Mouse (Mus musculus): ENCODE data around the gene Phf12.

Phf12 gene

GRCm38 (mm10) chr11:77970718-77971117 is 11.8 kb upstream of the Phf12 start:
- 73% methylated on average over 6 of the region's 6 CpGs for WGBS

- WGBS = 73% methylated on average over 7 of the region's 7 CpGs
Observed at GRCm38 (mm10) chr11:77973520-77973919, 9.0 kb upstream of the Phf12 start.

GRCm38 (mm10) chr11:77974325-77974724 is 8.2 kb upstream of the Phf12 start:
- 52% methylated on average over 15 of the region's 15 CpGs for WGBS

- 47% methylated on average over 4 of the region's 4 CpGs for WGBS
Observed at GRCm38 (mm10) chr11:77975873-77976272, 6.7 kb upstream of the Phf12 start.

- 87% methylated on average over 6 of the region's 6 CpGs for WGBS
Observed at GRCm38 (mm10) chr11:77978161-77978560, 4.4 kb upstream of the Phf12 start.

- 80% methylated on average over 8 of the region's 8 CpGs for WGBS
Observed at GRCm38 (mm10) chr11:77979221-77979809, 3.2 kb upstream of the Phf12 start.

GRCm38 (mm10) chr11:77980281-77981204 is 2.0 kb upstream of the Phf12 start:
- 19% methylated on average over 11 of the region's 11 CpGs for WGBS

GRCm38 (mm10) chr11:77981609-77982440 is 729 bp upstream of the Phf12 start:
- under 1% methylated on average over 29 of the region's 29 CpGs for whole genome bisulfite sequencing

- WGBS = under 1% methylated on average over 32 of the region's 32 CpGs
Observed at GRCm38 (mm10) chr11:77983191-77983936, 810 bp downstream of the Phf12 start.

GRCm38 (mm10) chr11:77983937-77984835 is 1.6 kb downstream of the Phf12 start:
- WGBS = under 1% methylated on average over 63 of the region's 63 CpGs

- WGBS = 1% methylated on average over 13 of the region's 13 CpGs
Observed at GRCm38 (mm10) chr11:77984836-77985231, 2.3 kb downstream of the Phf12 start.

- 41% methylated on average over 3 of the region's 3 CpGs for WGBS
Observed at GRCm38 (mm10) chr11:77985541-77986065, 3.0 kb downstream of the Phf12 start.

- whole genome bisulfite sequencing = 49% methylated on average over 13 of the region's 13 CpGs
Observed at GRCm38 (mm10) chr11:77989071-77989690, 6.6 kb downstream of the Phf12 start.

- 33% methylated on average over 1 of the region's 1 CpGs for WGBS
Observed at GRCm38 (mm10) chr11:77995556-77995955, 13.0 kb downstream of the Phf12 start.

- 74% methylated on average over 5 of the region's 5 CpGs for WGBS
Observed at GRCm38 (mm10) chr11:78006446-78006845, 23.9 kb downstream of the Phf12 start.

- WGBS = 12% methylated on average over 4 of the region's 4 CpGs
Observed at GRCm38 (mm10) chr11:78019676-78020075, 37.1 kb downstream of the Phf12 start.

- WGBS = 71% methylated on average over 8 of the region's 8 CpGs
Observed at GRCm38 (mm10) chr11:78023607-78024006, 41.1 kb downstream of the Phf12 start.

- 85% methylated on average over 8 of the region's 8 CpGs for WGBS
Observed at GRCm38 (mm10) chr11:78029240-78029639, 46.7 kb downstream of the Phf12 start.

GRCm38 (mm10) chr11:78030600-78030999 is 48.0 kb downstream of the Phf12 start:
- 63% methylated on average over 2 of the region's 2 CpGs for WGBS

GRCm38 (mm10) chr11:78031389-78031788 is 48.8 kb downstream of the Phf12 start:
- WGBS = 48% methylated on average over 6 of the region's 6 CpGs

Data from cerebral cortex, adult 2 months (tissue).